Mouse (Mus musculus): ENCODE data around the gene Klhl30. TPM values are rescaled to one million over a fixed set of nuclear protein-coding genes. Genes with fewer than 3 reads are reported as not detected.

Gene Klhl30
- polyA plus RNA-seq, 1 experiment from 2014 or later, result 0.41 TPM

GRCm38 (mm10) chr1:91346892-91347291 lies 3.9 kb upstream of the Klhl30 start:
- Histone ChIP-seq H3K27me3 (ENCODE audit: control insufficient read depth, insufficient read depth, low read length) (peaks cover 31% of the 10 kb centered on the region), H3K4me2 (replicated peaks; ENCODE audit: low read depth, low read length) (no peak overlapping the region), H3K9me3 (ENCODE audit: control insufficient read depth, low read depth, low read length) (no peaks in the 10 kb centered on the region), H3K36me3 (ENCODE audit: control insufficient read depth, insufficient read depth, low read length) (no peaks in the 10 kb centered on the region), H3K4me3 (ENCODE audit: low read depth, low read length) (no peak overlapping the region), H3K9ac (replicated peaks; ENCODE audit: low read depth, low read length) (no peak overlapping the region), H3K27ac (ENCODE audit: low read length) (no peak overlapping the region), H3K4me1 (ENCODE audit: control insufficient read depth, insufficient read depth, low read length) (peaks cover 10% of the 10 kb centered on the region; the same call in 1 of the 2 replicates)
- 30% methylated on average over 3 of the region's 3 CpGs for WGBS
- ATAC-seq (ENCODE audit: insufficient number of reproducible peaks, insufficient read depth, low FRiP score, low read depth), result peak; percentile 50; the same call in 1 of the 2 replicates

- no peaks in the 10 kb centered on the region for H3K4me1 ChIP-seq (ENCODE audit: control insufficient read depth, insufficient read depth, low read length)
- no peak for ATAC-seq (ENCODE audit: insufficient number of reproducible peaks, insufficient read depth, low FRiP score, low read depth)
- peaks cover 2% of the 10 kb centered on the region; the same call in 1 of the 2 replicates for H3K27me3 ChIP-seq (ENCODE audit: control insufficient read depth, insufficient read depth, low read length)
- no peak overlapping the region for H3K9ac ChIP-seq (replicated peaks; ENCODE audit: low read depth, low read length)
- no peak overlapping the region for H3K4me2 ChIP-seq (replicated peaks; ENCODE audit: low read depth, low read length)
- WGBS, result 79% methylated on average over 3 of the region's 3 CpGs
- no peaks in the 10 kb centered on the region for H3K36me3 ChIP-seq (ENCODE audit: control insufficient read depth, insufficient read depth, low read length)
- H3K27ac ChIP-seq (ENCODE audit: low read length), result no peak overlapping the region
- H3K4me3 ChIP-seq (ENCODE audit: low read depth, low read length), result no peak overlapping the region
- H3K9me3 ChIP-seq (ENCODE audit: control insufficient read depth, low read depth, low read length), result no peaks in the 10 kb centered on the region
Measured at GRCm38 (mm10) chr1:91351249-91351648, 433 bp downstream of the Klhl30 start.

GRCm38 (mm10) chr1:91352277-91352676 lies 1.5 kb downstream of the Klhl30 start:
- H3K4me3 ChIP-seq (ENCODE audit: low read depth, low read length), result no peak overlapping the region
- H3K36me3 ChIP-seq (ENCODE audit: control insufficient read depth, insufficient read depth, low read length), result no peaks in the 10 kb centered on the region
- no peak overlapping the region for H3K27ac ChIP-seq (ENCODE audit: low read length)
- WGBS, result 82% methylated on average over 2 of the region's 2 CpGs
- no peaks in the 10 kb centered on the region for H3K4me1 ChIP-seq (ENCODE audit: control insufficient read depth, insufficient read depth, low read length)
- ATAC-seq (ENCODE audit: insufficient number of reproducible peaks, insufficient read depth, low FRiP score, low read depth), result no peak
- no peak overlapping the region for H3K9ac ChIP-seq (replicated peaks; ENCODE audit: low read depth, low read length)
- H3K4me2 ChIP-seq (replicated peaks; ENCODE audit: low read depth, low read length), result no peak overlapping the region
- no peaks in the 10 kb centered on the region for H3K27me3 ChIP-seq (ENCODE audit: control insufficient read depth, insufficient read depth, low read length)
- no peaks in the 10 kb centered on the region for H3K9me3 ChIP-seq (ENCODE audit: control insufficient read depth, low read depth, low read length)

GRCm38 (mm10) chr1:91356105-91356504 lies 5.3 kb downstream of the Klhl30 start:
- Histone ChIP-seq H3K36me3 (ENCODE audit: control insufficient read depth, insufficient read depth, low read length) (no peaks in the 10 kb centered on the region), H3K4me1 (ENCODE audit: control insufficient read depth, insufficient read depth, low read length) (no peaks in the 10 kb centered on the region), H3K4me2 (replicated peaks; ENCODE audit: low read depth, low read length) (no peak overlapping the region), H3K9me3 (ENCODE audit: control insufficient read depth, low read depth, low read length) (no peaks in the 10 kb centered on the region), H3K27ac (ENCODE audit: low read length) (no peak overlapping the region), H3K4me3 (ENCODE audit: low read depth, low read length) (no peak overlapping the region), H3K27me3 (ENCODE audit: control insufficient read depth, insufficient read depth, low read length) (no peaks in the 10 kb centered on the region), H3K9ac (replicated peaks; ENCODE audit: low read depth, low read length) (no peak overlapping the region)
- WGBS, result 76% methylated on average over 11 of the region's 11 CpGs
- ATAC-seq (ENCODE audit: insufficient number of reproducible peaks, insufficient read depth, low FRiP score, low read depth), result no peak

DNA sequence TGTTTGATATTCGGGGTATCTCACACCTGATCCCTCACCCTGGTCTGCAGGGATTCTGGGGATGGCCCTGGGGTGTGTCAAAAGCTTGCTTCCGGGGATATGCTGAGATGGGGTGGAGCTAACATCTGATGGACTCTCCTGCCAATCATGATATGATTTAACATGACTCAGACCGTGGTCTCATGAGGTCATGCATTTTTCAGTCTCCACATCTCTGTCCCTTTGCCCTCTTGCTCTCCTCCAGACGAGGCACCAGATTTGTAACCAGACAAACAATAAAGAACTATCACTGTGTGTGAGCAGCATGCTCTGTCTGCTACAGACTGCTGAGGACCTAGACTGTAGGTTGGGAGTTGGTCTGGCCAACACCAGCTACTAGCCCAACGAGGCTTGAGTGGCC lies 11.3 kb downstream of the Klhl30 start:
- Histone ChIP-seq H3K36me3 (ENCODE audit: control insufficient read depth, insufficient read depth, low read length) (no peaks in the 10 kb centered on the region), H3K9ac (replicated peaks; ENCODE audit: low read depth, low read length) (no peak overlapping the region), H3K4me2 (replicated peaks; ENCODE audit: low read depth, low read length) (no peak overlapping the region), H3K27ac (ENCODE audit: low read length) (no peak overlapping the region), H3K9me3 (ENCODE audit: control insufficient read depth, low read depth, low read length) (no peaks in the 10 kb centered on the region), H3K4me3 (ENCODE audit: low read depth, low read length) (no peak overlapping the region), H3K27me3 (ENCODE audit: control insufficient read depth, insufficient read depth, low read length) (no peaks in the 10 kb centered on the region), H3K4me1 (ENCODE audit: control insufficient read depth, insufficient read depth, low read length) (0 out of 2 replicates have a peak, but pooled peaks cover 3% of the 10 kb centered on the region)
- no peak for ATAC-seq (ENCODE audit: insufficient number of reproducible peaks, insufficient read depth, low FRiP score, low read depth)
- 70% methylated on average over 5 of the region's 5 CpGs for WGBS

GRCm38 (mm10) chr1:91364822-91365644 lies 14.2 kb downstream of the Klhl30 start:
- 90% methylated on average over 16 of the region's 16 CpGs for WGBS
- Histone ChIP-seq H3K4me1 (ENCODE audit: control insufficient read depth, insufficient read depth, low read length) (0 out of 2 replicates have a peak, but pooled peaks cover 3% of the 10 kb centered on the region), H3K27ac (ENCODE audit: low read length) (no peak overlapping the region), H3K4me2 (replicated peaks; ENCODE audit: low read depth, low read length) (no peak overlapping the region), H3K9ac (replicated peaks; ENCODE audit: low read depth, low read length) (no peak overlapping the region), H3K4me3 (ENCODE audit: low read depth, low read length) (no peak overlapping the region), H3K9me3 (ENCODE audit: control insufficient read depth, low read depth, low read length) (no peaks in the 10 kb centered on the region), H3K36me3 (ENCODE audit: control insufficient read depth, insufficient read depth, low read length) (peaks cover 3% of the 10 kb centered on the region; the same call in 1 of the 2 replicates), H3K27me3 (ENCODE audit: control insufficient read depth, insufficient read depth, low read length) (no peaks in the 10 kb centered on the region)
- ATAC-seq (ENCODE audit: insufficient number of reproducible peaks, insufficient read depth, low FRiP score, low read depth), result no peak

- no peaks in the 10 kb centered on the region for H3K27me3 ChIP-seq (ENCODE audit: control insufficient read depth, insufficient read depth, low read length)
- H3K9me3 ChIP-seq (ENCODE audit: control insufficient read depth, low read depth, low read length), result no peaks in the 10 kb centered on the region
- peak overlapping the region; percentile 88 for H3K4me2 ChIP-seq (replicated peaks; ENCODE audit: low read depth, low read length)
- 21% methylated on average over 8 of the region's 8 CpGs for WGBS
- no peak for ATAC-seq (ENCODE audit: insufficient number of reproducible peaks, insufficient read depth, low FRiP score, low read depth)
- peak overlapping the region; percentile 60; the same call in 1 of the 2 replicates for H3K9ac ChIP-seq (replicated peaks; ENCODE audit: low read depth, low read length)
- H3K27ac ChIP-seq (ENCODE audit: low read length), result no peak overlapping the region
- H3K4me3 ChIP-seq (ENCODE audit: low read depth, low read length), result peak overlapping the region; percentile 45
- peaks cover 10% of the 10 kb centered on the region; the same call in 1 of the 2 replicates for H3K36me3 ChIP-seq (ENCODE audit: control insufficient read depth, insufficient read depth, low read length)
- 0 out of 2 replicates have a peak, but pooled peaks cover 3% of the 10 kb centered on the region for H3K4me1 ChIP-seq (ENCODE audit: control insufficient read depth, insufficient read depth, low read length)
Measured at GRCm38 (mm10) chr1:91365816-91366214, 15.0 kb downstream of the Klhl30 start.

DNA sequence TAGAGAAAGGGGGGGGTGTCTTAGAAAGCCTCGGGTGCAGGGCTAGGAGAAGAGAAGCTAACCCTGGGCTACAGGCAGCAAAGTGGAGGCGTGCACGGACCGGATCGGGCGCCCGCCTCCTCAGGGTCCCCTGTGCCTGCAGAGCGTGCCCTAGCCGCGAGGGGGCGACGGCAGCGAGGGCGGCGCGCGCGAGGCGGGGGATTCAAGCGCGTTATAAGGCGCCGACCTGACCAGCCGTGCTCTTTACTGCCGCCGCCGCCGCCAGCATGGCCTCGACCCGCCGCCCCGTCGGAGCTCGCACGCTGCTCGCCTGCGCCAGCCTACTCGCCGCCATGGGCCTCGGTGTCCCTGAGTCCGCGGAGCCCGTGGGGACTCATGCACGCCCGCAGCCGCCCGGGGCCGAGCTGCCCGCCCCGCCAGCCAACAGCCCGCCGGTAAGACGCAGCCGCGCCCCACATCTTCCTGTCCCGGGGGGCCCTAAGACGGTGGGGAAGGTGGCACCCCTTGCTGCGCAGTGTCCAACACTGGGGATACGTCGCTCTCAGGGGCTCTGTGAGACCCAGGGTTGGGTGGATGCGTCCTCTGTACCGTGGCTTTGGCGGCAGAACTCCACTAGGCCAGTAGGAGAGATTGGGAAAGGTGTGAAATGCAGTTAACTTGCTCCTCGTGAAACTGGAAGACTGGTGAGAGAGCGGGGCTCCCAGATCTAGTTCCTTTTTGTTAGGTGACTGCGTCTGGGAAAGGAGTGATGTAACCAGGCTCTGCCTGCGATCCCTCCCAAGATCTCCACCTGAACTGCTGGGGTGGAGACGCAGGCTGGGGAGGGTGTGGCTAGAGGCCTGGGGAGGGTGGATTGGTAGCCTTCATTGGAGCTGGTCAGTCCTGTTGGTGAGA lies 15.6 kb downstream of the Klhl30 start, which contains the start of gene Erfe:
Erfe (plus strand) TSS at position 216 of the 894 bp plus-strand sequence.
- peak; percentile 71 for ATAC-seq (ENCODE audit: insufficient number of reproducible peaks, insufficient read depth, low FRiP score, low read depth)
- Histone ChIP-seq H3K36me3 (ENCODE audit: control insufficient read depth, insufficient read depth, low read length) (peaks cover 17% of the 10 kb centered on the region; the same call in 1 of the 2 replicates), H3K4me2 (replicated peaks; ENCODE audit: low read depth, low read length) (peak within 1 kb of the TSS; percentile 88), H3K27ac (ENCODE audit: low read length) (no peak within 1 kb of the TSS), H3K9ac (replicated peaks; ENCODE audit: low read depth, low read length) (peak within 1 kb of the TSS; percentile 60), H3K9me3 (ENCODE audit: control insufficient read depth, low read depth, low read length) (no peaks in the 10 kb centered on the region), H3K4me3 (ENCODE audit: low read depth, low read length) (peak within 1 kb of the TSS; percentile 45), H3K27me3 (ENCODE audit: control insufficient read depth, insufficient read depth, low read length) (no peaks in the 10 kb centered on the region), H3K4me1 (ENCODE audit: control insufficient read depth, insufficient read depth, low read length) (0 out of 2 replicates have a peak, but pooled peaks cover 3% of the 10 kb centered on the region)
- WGBS, result 2% methylated on average over 68 of the region's 68 CpGs
